Mouse (Mus musculus): Measurements from ENCODE around the gene Tspan15. TPM values are rescaled to one million over a fixed set of nuclear protein-coding genes. Genes with fewer than 3 reads are reported as not detected.

The Tspan15 gene
- polyA plus RNA-seq, 1 experiment from 2014 or later = 8.5 TPM

- ATAC-seq (ENCODE audit: low read depth) = no peak
- H3K36me3 ChIP-seq (ENCODE audit: control insufficient read depth, insufficient read depth, low read length) = no peaks in the 10 kb centered on the region
- H3K27ac ChIP-seq (ENCODE audit: low read depth, low read length) = no peak overlapping the region
- H3K4me2 ChIP-seq (ENCODE audit: low read depth, low read length) = no peak overlapping the region
- no peaks in the 10 kb centered on the region for H3K4me1 ChIP-seq (ENCODE audit: control insufficient read depth, insufficient read depth, low read length)
- 86% methylated on average over 2 of the region's 2 CpGs for WGBS
- no peak overlapping the region for H3K9ac ChIP-seq (replicated peaks; ENCODE audit: low read depth, low read length)
- H3K27me3 ChIP-seq (ENCODE audit: control insufficient read depth, insufficient read depth, low read length) = no peaks in the 10 kb centered on the region
- H3K4me3 ChIP-seq (ENCODE audit: low read depth, low read length) = no peak overlapping the region
- no peaks in the 10 kb centered on the region for H3K9me3 ChIP-seq (ENCODE audit: control insufficient read depth, low read length)
Observed at GRCm38 (mm10) chr10:62221647-62222046, 9.4 kb downstream of the Tspan15 start.

- Histone ChIP-seq H3K27ac (ENCODE audit: low read depth, low read length) (no peak overlapping the region), H3K9ac (replicated peaks; ENCODE audit: low read depth, low read length) (no peak overlapping the region), H3K4me2 (ENCODE audit: low read depth, low read length) (no peak overlapping the region), H3K4me3 (ENCODE audit: low read depth, low read length) (no peak overlapping the region), H3K9me3 (ENCODE audit: control insufficient read depth, low read length) (no peaks in the 10 kb centered on the region), H3K4me1 (ENCODE audit: control insufficient read depth, insufficient read depth, low read length) (no peaks in the 10 kb centered on the region), H3K36me3 (ENCODE audit: control insufficient read depth, insufficient read depth, low read length) (no peaks in the 10 kb centered on the region), H3K27me3 (ENCODE audit: control insufficient read depth, insufficient read depth, low read length) (no peaks in the 10 kb centered on the region)
- 76% methylated on average over 8 of the region's 8 CpGs for WGBS
- no peak for ATAC-seq (ENCODE audit: low read depth)
Observed at GRCm38 (mm10) chr10:62220732-62221514, 10.1 kb downstream of the Tspan15 start.

GRCm38 (mm10) chr10:62218789-62219172 lies 12.3 kb downstream of the Tspan15 start:
- WGBS = 67% methylated on average over 7 of the region's 7 CpGs
- Histone ChIP-seq H3K36me3 (ENCODE audit: control insufficient read depth, insufficient read depth, low read length) (no peaks in the 10 kb centered on the region), H3K9me3 (ENCODE audit: control insufficient read depth, low read length) (no peaks in the 10 kb centered on the region)

GRCm38 (mm10) chr10:62218044-62218788 lies 12.8 kb downstream of the Tspan15 start:
- H3K27me3 ChIP-seq (ENCODE audit: control insufficient read depth, insufficient read depth, low read length) = no peaks in the 10 kb centered on the region
- H3K4me3 ChIP-seq (ENCODE audit: low read depth, low read length) = no peak overlapping the region
- H3K36me3 ChIP-seq (ENCODE audit: control insufficient read depth, insufficient read depth, low read length) = no peaks in the 10 kb centered on the region
- no peak overlapping the region for H3K9ac ChIP-seq (replicated peaks; ENCODE audit: low read depth, low read length)
- no peaks in the 10 kb centered on the region for H3K9me3 ChIP-seq (ENCODE audit: control insufficient read depth, low read length)
- WGBS = 89% methylated on average over 19 of the region's 19 CpGs
- H3K4me1 ChIP-seq (ENCODE audit: control insufficient read depth, insufficient read depth, low read length) = no peaks in the 10 kb centered on the region
- ATAC-seq (ENCODE audit: low read depth) = no peak
- H3K27ac ChIP-seq (ENCODE audit: low read depth, low read length) = no peak overlapping the region
- no peak overlapping the region for H3K4me2 ChIP-seq (ENCODE audit: low read depth, low read length)

More at GRCm38 (mm10) chr10:62218789-62219172, 12.3 kb downstream of the Tspan15 start:
- Histone ChIP-seq H3K27me3 (ENCODE audit: control insufficient read depth, insufficient read depth, low read length) (no peaks in the 10 kb centered on the region), H3K9ac (replicated peaks; ENCODE audit: low read depth, low read length) (no peak overlapping the region), H3K4me2 (ENCODE audit: low read depth, low read length) (no peak overlapping the region), H3K4me1 (ENCODE audit: control insufficient read depth, insufficient read depth, low read length) (no peaks in the 10 kb centered on the region), H3K27ac (ENCODE audit: low read depth, low read length) (no peak overlapping the region), H3K4me3 (ENCODE audit: low read depth, low read length) (no peak overlapping the region)
- no peak for ATAC-seq (ENCODE audit: low read depth)

GRCm38 (mm10) chr10:62217196-62217595 lies 13.9 kb downstream of the Tspan15 start:
- 53% methylated on average over 8 of the region's 8 CpGs for WGBS
- Histone ChIP-seq H3K4me1 (ENCODE audit: control insufficient read depth, insufficient read depth, low read length) (no peaks in the 10 kb centered on the region), H3K9ac (replicated peaks; ENCODE audit: low read depth, low read length) (no peak overlapping the region), H3K27ac (ENCODE audit: low read depth, low read length) (no peak overlapping the region), H3K4me3 (ENCODE audit: low read depth, low read length) (no peak overlapping the region), H3K4me2 (ENCODE audit: low read depth, low read length) (no peak overlapping the region), H3K36me3 (ENCODE audit: control insufficient read depth, insufficient read depth, low read length) (no peaks in the 10 kb centered on the region), H3K27me3 (ENCODE audit: control insufficient read depth, insufficient read depth, low read length) (no peaks in the 10 kb centered on the region), H3K9me3 (ENCODE audit: control insufficient read depth, low read length) (no peaks in the 10 kb centered on the region)
- ATAC-seq (ENCODE audit: low read depth) = no peak

GRCm38 (mm10) chr10:62216595-62216994 lies 14.5 kb downstream of the Tspan15 start:
- Histone ChIP-seq H3K4me2 (ENCODE audit: low read depth, low read length) (no peak overlapping the region), H3K27me3 (ENCODE audit: control insufficient read depth, insufficient read depth, low read length) (no peaks in the 10 kb centered on the region), H3K9ac (replicated peaks; ENCODE audit: low read depth, low read length) (no peak overlapping the region), H3K4me1 (ENCODE audit: control insufficient read depth, insufficient read depth, low read length) (no peaks in the 10 kb centered on the region), H3K27ac (ENCODE audit: low read depth, low read length) (no peak overlapping the region), H3K9me3 (ENCODE audit: control insufficient read depth, low read length) (no peaks in the 10 kb centered on the region), H3K36me3 (ENCODE audit: control insufficient read depth, insufficient read depth, low read length) (no peaks in the 10 kb centered on the region), H3K4me3 (ENCODE audit: low read depth, low read length) (no peak overlapping the region)
- no peak for ATAC-seq (ENCODE audit: low read depth)
- WGBS = 34% methylated on average over 5 of the region's 5 CpGs

DNA sequence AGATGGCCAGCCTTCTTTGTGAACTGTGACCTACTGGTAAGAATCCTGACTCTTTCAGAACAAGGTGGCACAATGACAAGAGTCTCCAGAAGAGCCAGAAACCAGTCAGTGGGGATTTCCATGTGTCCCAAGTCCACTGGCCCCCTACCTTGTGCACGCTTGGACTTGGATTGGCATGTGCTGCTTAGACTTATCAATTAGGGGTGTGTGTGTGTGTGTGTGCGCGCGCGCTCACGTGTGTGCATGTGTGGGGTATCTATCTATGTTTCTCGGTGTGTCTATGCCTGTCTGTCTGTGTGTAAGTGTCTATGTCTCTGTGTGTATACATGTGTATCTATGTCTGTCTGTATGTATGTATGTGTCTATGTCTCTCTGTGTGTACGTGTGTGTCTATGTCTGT lies 15.4 kb downstream of the Tspan15 start:
- no peaks in the 10 kb centered on the region for H3K4me1 ChIP-seq (ENCODE audit: control insufficient read depth, insufficient read depth, low read length)
- WGBS = 96% methylated on average over 8 of the region's 8 CpGs
- no peaks in the 10 kb centered on the region for H3K9me3 ChIP-seq (ENCODE audit: control insufficient read depth, low read length)
- no peaks in the 10 kb centered on the region for H3K27me3 ChIP-seq (ENCODE audit: control insufficient read depth, insufficient read depth, low read length)
- H3K4me3 ChIP-seq (ENCODE audit: low read depth, low read length) = no peak overlapping the region
- no peak overlapping the region for H3K27ac ChIP-seq (ENCODE audit: low read depth, low read length)
- no peak overlapping the region for H3K9ac ChIP-seq (replicated peaks; ENCODE audit: low read depth, low read length)
- H3K4me2 ChIP-seq (ENCODE audit: low read depth, low read length) = no peak overlapping the region
- ATAC-seq (ENCODE audit: low read depth) = no peak
- no peaks in the 10 kb centered on the region for H3K36me3 ChIP-seq (ENCODE audit: control insufficient read depth, insufficient read depth, low read length)

- H3K9me3 ChIP-seq (ENCODE audit: control insufficient read depth, low read length) = no peaks in the 10 kb centered on the region
- no peak overlapping the region for H3K27ac ChIP-seq (ENCODE audit: low read depth, low read length)
- H3K27me3 ChIP-seq (ENCODE audit: control insufficient read depth, insufficient read depth, low read length) = no peaks in the 10 kb centered on the region
- H3K4me2 ChIP-seq (ENCODE audit: low read depth, low read length) = no peak overlapping the region
- H3K4me1 ChIP-seq (ENCODE audit: control insufficient read depth, insufficient read depth, low read length) = no peaks in the 10 kb centered on the region
- no peak for ATAC-seq (ENCODE audit: low read depth)
- H3K4me3 ChIP-seq (ENCODE audit: low read depth, low read length) = no peak overlapping the region
- WGBS = 76% methylated on average over 5 of the region's 5 CpGs
- no peaks in the 10 kb centered on the region for H3K36me3 ChIP-seq (ENCODE audit: control insufficient read depth, insufficient read depth, low read length)
- H3K9ac ChIP-seq (replicated peaks; ENCODE audit: low read depth, low read length) = no peak overlapping the region
Observed at GRCm38 (mm10) chr10:62215169-62215616, 15.9 kb downstream of the Tspan15 start.

DNA sequence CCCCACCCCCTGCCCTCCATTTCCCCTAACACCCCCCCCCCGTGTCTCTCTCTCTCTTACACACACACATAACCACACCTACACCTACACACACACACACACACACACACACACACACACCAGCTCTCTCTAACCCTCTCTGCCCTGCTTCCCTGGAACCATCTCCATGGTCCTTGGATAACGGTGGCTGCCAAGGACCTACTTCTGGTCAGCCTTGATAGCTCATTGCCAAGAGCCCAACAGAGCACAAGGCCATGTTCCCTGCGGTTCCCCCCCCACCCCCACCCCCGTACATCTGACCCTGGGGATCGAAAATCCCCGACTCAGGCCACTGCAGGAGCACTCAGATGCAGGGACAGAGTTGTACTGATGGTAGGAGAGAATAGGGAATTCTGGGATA lies 19.7 kb downstream of the Tspan15 start:
- Histone ChIP-seq H3K27me3 (ENCODE audit: control insufficient read depth, insufficient read depth, low read length) (no peaks in the 10 kb centered on the region), H3K4me3 (ENCODE audit: low read depth, low read length) (no peak overlapping the region), H3K9me3 (ENCODE audit: control insufficient read depth, low read length) (no peaks in the 10 kb centered on the region), H3K4me2 (ENCODE audit: low read depth, low read length) (no peak overlapping the region), H3K9ac (replicated peaks; ENCODE audit: low read depth, low read length) (no peak overlapping the region), H3K36me3 (ENCODE audit: control insufficient read depth, insufficient read depth, low read length) (no peaks in the 10 kb centered on the region), H3K27ac (ENCODE audit: low read depth, low read length) (no peak overlapping the region), H3K4me1 (ENCODE audit: control insufficient read depth, insufficient read depth, low read length) (no peaks in the 10 kb centered on the region)
- no peak for ATAC-seq (ENCODE audit: low read depth)
- WGBS = 77% methylated on average over 6 of the region's 6 CpGs
